Mouse (Mus musculus): Measurements from ENCODE around the gene Mfsd4b2.
"Not testable (repeated sequence)": the region's sequence is repeated elsewhere in the genome, so short reads cannot be mapped to it uniquely, and the experiment has no call there.

Mfsd4b2 gene

GRCm38 (mm10) chr10:39926616-39927139 is at the start of gene Mfsd4b2:
TSS of gene Mfsd4b2 (minus strand) at chr10:39926923.
- no peak for DNase-seq (ENCODE audit: low spot score in 2 of 2)

DNA sequence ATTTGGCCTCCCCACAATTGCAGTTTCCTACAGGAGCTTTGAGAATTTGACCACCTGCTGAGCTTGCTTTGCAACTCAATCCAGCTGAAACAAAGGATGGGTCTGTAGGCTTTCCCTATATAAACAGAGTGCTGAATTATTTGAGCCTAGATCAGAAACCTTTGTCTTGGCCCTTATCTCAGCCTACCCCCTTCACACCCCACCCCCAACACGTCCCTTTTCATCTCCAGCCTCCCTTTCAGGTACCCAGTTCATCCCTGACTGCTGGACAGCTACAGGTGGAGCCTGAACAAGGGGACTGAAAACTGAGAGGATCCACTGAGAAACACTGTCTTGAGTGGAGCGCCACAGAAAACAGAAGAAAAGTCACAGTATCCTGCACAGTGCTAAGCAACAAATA is 49.0 kb upstream of the Mfsd4b2 start:
- DNase-seq (ENCODE audit: low spot score in 2 of 2): no peak

- no peak for DNase-seq (ENCODE audit: low spot score in 2 of 2)
Observed at GRCm38 (mm10) chr10:39974982-39975381, 48.3 kb upstream of the Mfsd4b2 start.

DNA sequence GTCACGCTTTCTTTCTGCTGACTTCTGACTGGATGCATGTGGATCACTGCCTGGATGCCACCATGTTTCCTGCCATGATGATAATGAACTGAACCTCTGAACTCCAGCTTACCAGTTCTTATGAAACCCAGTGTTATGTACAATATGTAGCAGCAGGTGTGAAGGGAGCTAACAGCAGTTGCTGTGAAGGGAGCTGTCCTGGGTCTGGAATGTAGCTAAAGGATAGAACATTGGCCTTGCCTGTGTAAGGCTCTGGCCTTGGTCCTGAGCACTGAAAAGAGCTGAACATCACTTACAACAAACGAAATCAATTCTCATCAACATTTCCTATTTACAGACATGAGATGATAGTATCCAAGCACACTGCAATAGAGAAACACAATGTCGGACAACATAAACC is 40.8 kb upstream of the Mfsd4b2 start:
- DNase-seq (ENCODE audit: low spot score in 2 of 2): no peak

DNA sequence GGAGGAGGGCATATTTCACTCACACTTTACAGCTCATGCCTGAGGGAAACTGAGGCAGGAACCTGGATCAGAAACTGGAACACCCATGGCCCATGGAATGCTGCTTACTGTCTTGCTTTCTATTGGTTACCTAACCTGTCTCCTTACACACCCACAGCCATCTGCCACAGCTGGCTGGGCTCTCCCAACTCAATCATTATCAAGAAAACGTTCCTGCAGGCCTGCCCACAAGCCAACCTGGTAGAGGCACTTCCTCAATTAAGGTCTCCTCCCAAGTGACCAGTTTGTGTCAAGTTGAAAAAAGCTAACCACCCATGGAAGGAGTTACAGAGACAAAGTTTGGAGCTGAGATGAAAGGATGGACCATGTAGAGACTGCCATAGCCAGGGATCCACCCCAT is 35.2 kb upstream of the Mfsd4b2 start:
- DNase-seq (ENCODE audit: low spot score in 2 of 2): no peak

DNA sequence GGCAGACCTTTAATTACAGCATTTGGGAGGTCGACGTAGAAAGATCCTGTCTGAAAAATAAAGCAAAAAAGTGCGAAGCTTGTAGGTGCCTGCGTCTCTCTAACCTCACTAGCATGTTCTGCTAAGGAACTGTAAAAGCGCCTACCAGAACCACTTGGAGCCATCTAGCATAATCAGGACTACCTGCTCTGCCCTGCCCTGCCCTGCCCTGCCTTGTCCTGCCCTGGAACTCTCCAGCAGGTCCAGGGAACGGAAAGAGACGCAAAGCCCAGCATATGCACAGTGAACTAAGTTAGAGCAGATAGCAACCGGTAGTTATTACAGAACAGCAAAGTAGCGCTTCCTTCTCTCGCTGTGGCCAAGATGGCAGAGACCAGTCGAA is 33.7 kb upstream of the Mfsd4b2 start:
- no peak for DNase-seq (ENCODE audit: low spot score in 2 of 2)

DNA sequence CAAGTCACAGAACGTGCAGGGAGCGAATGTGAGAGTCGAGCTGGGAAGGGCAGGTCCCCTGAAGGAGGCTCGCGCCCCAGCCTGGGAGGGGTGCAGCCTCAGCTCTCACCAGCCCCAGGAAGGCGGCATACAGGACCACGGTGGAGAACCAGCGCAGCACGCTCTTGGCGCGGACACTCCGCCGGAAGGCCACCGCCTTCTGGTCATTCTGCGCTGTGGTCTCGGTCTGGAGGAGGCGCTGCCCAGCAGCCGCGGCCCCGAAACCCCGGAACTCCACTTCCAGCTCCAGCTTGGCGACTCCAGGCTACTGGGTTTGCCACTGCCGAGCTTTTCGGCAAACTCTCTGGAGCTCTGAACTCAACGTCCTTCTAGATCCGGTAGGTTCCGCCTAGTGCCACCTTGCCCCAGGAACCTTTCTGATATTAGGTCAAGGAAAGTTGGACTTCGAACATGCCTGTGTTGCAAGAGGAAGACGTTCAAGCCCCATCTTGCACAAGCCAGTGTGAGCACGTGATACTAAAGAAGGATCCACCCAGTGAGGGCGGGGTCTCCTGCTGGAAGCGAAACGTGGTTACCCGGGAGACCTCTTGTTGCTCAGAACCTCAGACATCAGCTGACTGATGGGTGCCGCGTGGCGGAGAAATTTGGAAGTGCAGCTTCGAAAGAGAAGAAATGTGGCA is 33.2 kb upstream of the Mfsd4b2 start, which contains the start of gene Mfsd4b3:
TSS of gene Mfsd4b3 (minus strand) at position 393 of the 680 bp plus-strand sequence.
- DNase-seq (ENCODE audit: low spot score in 2 of 2): peak; percentile 91 to 94

DNA sequence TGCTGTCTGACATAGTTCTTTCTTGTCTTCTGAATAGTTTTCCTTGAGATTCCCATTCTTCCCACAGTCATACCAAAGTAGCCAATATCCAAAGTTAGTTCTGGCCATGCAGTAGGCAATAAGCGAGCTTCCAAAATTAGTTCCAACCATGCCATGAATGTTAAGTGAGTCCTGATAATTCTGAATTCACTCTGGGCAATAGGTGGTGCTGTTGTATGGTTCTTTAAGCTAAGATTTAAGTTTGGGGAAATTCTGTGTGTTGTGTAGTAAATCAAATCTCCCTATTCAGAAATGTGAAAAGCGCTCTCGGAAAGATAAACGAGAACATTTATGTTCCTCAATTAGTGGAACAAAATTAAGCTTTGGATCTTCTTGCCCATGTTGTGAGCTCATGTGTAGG is 31.5 kb upstream of the Mfsd4b2 start:
- no peak for DNase-seq (ENCODE audit: low spot score in 2 of 2)

DNA sequence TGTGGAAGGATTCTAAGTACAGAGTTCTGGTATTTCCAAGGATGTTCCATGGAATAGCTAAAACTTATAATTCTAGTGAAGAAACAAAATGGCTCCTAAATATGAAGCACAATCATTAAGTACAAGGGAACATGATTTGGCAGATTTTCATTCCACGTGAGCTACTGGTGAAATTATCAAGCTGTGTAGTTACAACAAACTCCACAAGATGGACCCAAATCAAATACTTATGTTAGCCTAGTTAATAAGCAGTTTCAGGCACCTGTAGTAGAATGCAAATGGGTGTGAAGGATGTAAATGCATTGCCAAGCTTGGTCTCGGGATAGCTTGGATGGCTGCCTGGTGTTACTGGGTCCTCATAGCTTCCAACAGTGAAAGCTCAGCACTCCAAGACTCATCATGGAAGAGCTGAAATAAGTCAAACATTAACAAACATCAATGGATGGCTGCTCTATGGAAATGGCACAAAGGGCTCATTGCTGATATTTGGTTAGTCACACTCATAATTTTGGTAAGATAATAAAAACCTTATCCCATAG is 29.7 kb upstream of the Mfsd4b2 start:
- no peak for DNase-seq (ENCODE audit: low spot score in 2 of 2)

DNA sequence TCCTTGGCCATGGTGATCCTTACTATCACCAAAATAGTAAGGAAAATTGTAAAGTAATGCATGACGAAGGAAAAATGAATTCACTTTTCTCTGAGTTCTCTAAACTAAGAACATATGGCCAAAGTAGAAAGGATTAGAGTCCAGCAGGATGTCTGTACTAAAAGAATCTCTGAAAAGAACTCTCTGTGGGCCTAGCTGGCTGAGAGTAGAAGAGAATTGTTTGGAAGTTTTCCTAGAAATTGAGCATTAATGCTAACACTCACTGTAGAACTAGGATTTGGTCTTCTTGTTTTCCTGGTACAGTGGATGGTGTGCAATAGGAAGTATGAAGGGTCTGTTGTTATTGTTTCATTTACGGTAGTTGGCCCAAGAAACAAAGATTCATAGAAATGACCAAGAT is 28.4 kb upstream of the Mfsd4b2 start:
- no peak for DNase-seq (ENCODE audit: low spot score in 2 of 2)

DNA sequence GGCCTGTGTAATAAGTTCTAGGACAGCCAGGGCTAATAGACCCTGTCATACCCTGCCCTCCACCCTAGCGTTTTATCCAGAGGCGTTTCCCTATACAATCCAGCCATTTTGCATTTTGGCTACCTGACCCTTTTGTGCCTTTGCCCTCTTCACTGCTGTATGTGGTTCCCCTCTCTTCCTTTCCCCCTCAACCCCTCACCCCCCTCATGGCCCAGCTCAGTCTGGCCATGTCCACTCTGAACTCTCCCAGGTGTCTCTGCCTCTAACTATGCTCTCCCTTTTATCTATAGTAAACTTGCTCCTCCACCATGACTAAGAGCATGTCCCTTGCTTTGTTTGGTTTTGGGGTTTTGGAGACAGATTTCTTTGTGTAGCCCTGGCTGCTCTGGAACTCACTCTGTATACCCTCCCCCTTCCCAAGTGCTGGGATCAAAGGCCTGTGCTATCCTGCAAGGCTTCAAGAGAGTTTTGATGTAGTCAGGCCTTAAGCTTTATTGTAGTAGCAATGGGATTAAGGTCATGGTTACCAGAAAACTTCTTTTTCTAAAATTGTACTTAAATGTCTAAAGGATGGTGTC is 22.7 kb upstream of the Mfsd4b2 start:
- no peak for DNase-seq (ENCODE audit: low spot score in 2 of 2)

DNA sequence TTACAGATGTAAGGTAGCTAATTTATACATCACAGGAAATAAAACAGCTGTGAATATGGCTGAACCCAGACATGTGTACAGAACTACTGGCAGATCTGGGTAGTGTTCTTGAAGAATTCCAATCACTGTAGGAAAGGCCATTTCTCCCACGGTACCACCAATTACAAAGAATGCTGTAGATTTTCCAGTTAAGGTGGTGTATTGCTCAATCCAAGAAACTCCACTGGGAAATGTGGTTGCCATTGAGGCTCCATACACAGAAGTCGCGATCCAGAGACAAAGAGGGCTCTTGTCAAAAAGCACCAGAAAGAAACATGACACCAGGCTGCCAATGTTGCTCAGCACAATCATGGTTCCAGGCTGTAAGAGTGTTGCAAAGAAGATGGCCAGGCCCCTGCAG is 20.5 kb upstream of the Mfsd4b2 start:
- not testable (repeated sequence) for DNase-seq (ENCODE audit: low spot score in 2 of 2)

- no peak for DNase-seq (ENCODE audit: low spot score in 2 of 2)
Observed at GRCm38 (mm10) chr10:39936553-39936952, 9.8 kb upstream of the Mfsd4b2 start.

- not testable (repeated sequence) for DNase-seq (ENCODE audit: low spot score in 2 of 2)
Observed at GRCm38 (mm10) chr10:39924556-39924955, 2.2 kb downstream of the Mfsd4b2 start.

DNA sequence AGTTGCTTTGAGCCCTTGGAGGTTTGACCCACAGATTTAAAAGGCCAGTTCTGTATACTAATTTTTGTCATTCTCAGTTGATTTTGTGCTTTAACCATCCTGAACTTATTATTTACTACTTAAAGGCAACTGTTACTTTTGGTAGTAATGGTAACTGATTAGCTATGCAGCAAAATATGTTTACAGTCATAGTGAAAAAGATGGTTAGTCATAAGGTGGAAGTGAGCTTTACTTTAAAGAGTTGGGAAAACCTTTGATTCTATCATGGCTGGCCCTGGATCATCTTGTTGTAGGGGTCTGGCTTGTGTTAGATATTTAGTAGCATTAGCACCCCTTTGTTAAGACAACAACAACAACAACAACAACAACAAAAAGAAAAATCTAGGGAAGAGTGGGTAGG is 14.1 kb downstream of the Mfsd4b2 start:
- no peak for DNase-seq (ENCODE audit: low spot score in 2 of 2)

- no peak for DNase-seq (ENCODE audit: low spot score in 2 of 2)
Observed at GRCm38 (mm10) chr10:39908768-39909441, 17.8 kb downstream of the Mfsd4b2 start.

DNA sequence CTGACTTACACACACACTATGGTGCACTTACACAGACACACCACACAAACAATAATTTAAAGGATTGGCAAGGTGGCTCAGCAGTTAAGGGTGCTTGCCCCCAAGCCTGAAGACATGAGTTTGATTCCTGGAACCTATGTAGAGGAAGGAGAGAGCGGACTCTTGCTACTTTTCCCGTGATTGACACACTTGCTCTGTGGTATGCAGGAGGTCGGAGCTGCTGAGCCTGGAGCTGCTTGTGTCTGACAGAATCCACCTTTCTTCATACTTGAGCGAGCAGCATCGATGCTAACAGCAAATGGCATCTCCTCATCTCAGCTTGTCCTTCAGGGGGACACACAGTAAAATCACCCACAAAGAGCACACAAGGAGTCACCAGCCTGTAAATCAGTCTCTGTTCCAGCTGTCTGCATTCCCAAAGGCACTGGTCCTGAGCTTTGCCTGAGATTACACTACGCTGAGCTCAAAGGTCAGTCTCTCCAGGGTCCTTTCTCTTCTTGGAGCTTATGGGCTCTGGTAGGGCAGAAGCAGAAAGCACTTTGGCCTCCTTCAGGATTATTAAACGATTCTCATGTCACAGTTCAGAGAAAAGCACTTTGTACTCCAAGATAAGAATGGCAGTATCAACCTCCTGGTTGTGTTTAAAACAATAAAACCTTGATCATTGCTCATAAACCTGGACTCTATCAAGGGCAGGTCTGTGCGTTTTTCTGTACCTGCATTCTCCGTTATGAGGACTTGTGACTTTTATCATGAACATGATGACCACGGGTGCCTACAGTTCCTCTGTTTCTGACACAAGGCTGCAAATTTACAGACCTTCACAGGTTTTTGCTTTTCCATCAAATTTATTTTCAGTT is 19.7 kb downstream of the Mfsd4b2 start:
- DNase-seq (ENCODE audit: low spot score in 2 of 2): no peak

GRCm38 (mm10) chr10:39904191-39904590 is 22.5 kb downstream of the Mfsd4b2 start:
- DNase-seq (ENCODE audit: low spot score in 2 of 2): no peak

DNA sequence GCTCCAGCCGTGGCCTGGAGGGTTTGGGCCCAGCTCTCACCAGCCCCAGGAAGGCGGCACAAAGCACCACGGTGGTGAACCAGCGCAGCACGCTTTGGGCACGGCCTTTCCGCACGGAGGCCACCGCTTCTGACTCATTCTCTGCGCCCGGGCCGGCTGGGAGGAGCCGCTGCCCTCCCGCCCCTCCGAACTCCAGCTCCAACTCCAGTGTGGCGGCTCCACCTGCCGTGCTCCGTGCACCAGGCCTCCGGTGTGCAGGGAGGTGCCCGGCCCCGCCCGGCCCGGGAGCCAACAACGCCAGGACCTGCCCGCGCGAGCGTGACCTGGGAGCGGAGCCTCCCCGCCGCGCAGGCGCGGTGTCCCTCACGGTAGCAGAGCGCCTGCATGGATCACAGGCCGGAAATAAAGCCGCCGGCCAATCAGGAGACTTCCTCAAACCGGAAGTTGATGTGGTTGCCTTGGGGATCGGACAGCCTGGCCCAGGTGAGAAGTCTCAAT is 27.8 kb downstream of the Mfsd4b2 start, which contains the start of gene Mfsd4b4:
TSS of gene Mfsd4b4 (minus strand) at position 365 of the 498 bp plus-strand sequence.
- DNase-seq (ENCODE audit: low spot score in 2 of 2): peak; percentile 78 to 81

- DNase-seq (ENCODE audit: low spot score in 2 of 2): no peak
Observed at GRCm38 (mm10) chr10:39896503-39896902, 30.2 kb downstream of the Mfsd4b2 start.
